Mouse (Mus musculus) CH12.LX (cell line): Measurements from ENCODE around the gene Slbp.

Experiments used
- CTCF ChIP-seq, 2 experiments: IDR thresholded peaks in 1 of 2; conservative IDR thresholded peaks in 1 of 2; 2 replicates each; pipeline ENCODE4 v1.5.1; 2011 to 2012; ENCODE audit warnings: low read depth in 2 of 2, low read length in 2 of 2, improper control_type of control experiment in 1 of 2, inconsistent platforms in 1 of 2, mild to moderate bottlenecking in 1 of 2, moderate library complexity in 1 of 2
- KAT2A ChIP-seq: IDR thresholded peaks from 2 replicates; pipeline ENCODE4 v1.6.1; 2012; ENCODE audit warnings: low read length, improper control_type of control experiment, inconsistent platforms; ENCODE audit not compliant: insufficient replicate concordance
- MYC ChIP-seq: IDR thresholded peaks from 2 replicates; pipeline ENCODE4 v1.6.1; 2011; ENCODE audit warnings: low read depth, mild to moderate bottlenecking, improper control_type of control experiment, low read length
- POLR2A ChIP-seq: IDR thresholded peaks from 2 replicates; pipeline ENCODE4 v1.6.1; 2011; ENCODE audit warnings: low read depth, mild to moderate bottlenecking, improper control_type of control experiment, low read length

GRCm38 (mm10) chr5:33637606-33638350 is 14.6 kb downstream of the Slbp start:
- TF ChIP-seq KAT2A (no peak), POLR2A (no peak), MYC (no peak), CTCF (conservative IDR thresholded peaks at IDR 0.05 in 1 of 2, IDR thresholded peaks at IDR 0.05 in 1 of 2; ENCODE audit: low read depth in 2 of 2, low read length in 2 of 2) (no peak)
